13 mouse cellular contexts compared by ENCODE assay signal in genomic region chr17:74272683-74273205, GRCm38 (mm10). TPM values are rescaled to one million over a fixed set of nuclear protein-coding genes. Genes with fewer than 3 reads are reported as not detected.
DNase-seq lines count a peak whose midpoint lies in the region; ATAC-seq and TF ChIP-seq lines count a peak whose summit lies in the region.
"Had no signal": no experiment of that assay in that cellular context is flagged by ENCODE, and none has a peak within 500 bp of the region (broad histone marks: within the 10 kb centered on the region; RNA-seq: fewer than 3 reads in every experiment).

No protein-coding gene starts in this region.

- WGBS in heart, embryonic 10.5 days: 57% methylated on average over 16 of the region's 16 CpGs
- WGBS in lung, postnatal 0 days: 75% methylated on average over 16 of the region's 16 CpGs
- 67% methylated on average over 16 of the region's 16 CpGs for WGBS in liver, postnatal 0 days (ENCODE audit: insufficient replicate concordance)

- no peak overlapping the region for H3K4me2 ChIP-seq in lung, postnatal 0 days (replicated peaks; ENCODE audit: low read depth, low read length)
- H3K4me2 ChIP-seq in liver, postnatal 0 days (ENCODE audit: low read depth, low read length): peak overlapping the region; percentile 29; the same call in 1 of the 2 replicates
- H3K4me2 ChIP-seq: forebrain, embryonic 13.5 days; lung, embryonic 14.5 days had no signal

- peak overlapping the region; percentile 4; the same call in 1 of the 2 replicates for H3K27ac ChIP-seq in heart, embryonic 10.5 days
- no peak overlapping the region for H3K27ac ChIP-seq in lung, postnatal 0 days (ENCODE audit: low read length)
- peak overlapping the region; percentile 55 for H3K27ac ChIP-seq in liver, postnatal 0 days (ENCODE audit: low read depth)
- H3K27ac ChIP-seq: forebrain, embryonic 13.5 days had no signal

- no peak for DNase-seq in heart, embryonic 10.5 days (ENCODE audit: low spot score)
- no peak for DNase-seq in heart, postnatal 4 days
- DNase-seq in lung, postnatal 0 days (ENCODE audit: low spot score): no peak
- no peak for DNase-seq in lung, postnatal 25 days (ENCODE audit: low spot score)
- peak; percentile 16 for DNase-seq in ZHBTc4 (ENCODE audit: low read depth, low spot score)
- DNase-seq in liver, postnatal 0 days: no peak
- DNase-seq in gastrocnemius, postnatal 10 days: no peak
- no peak for DNase-seq in embryo, embryonic 11 days
- DNase-seq: kidney, adult 18-20 months; layer of hippocampus, postnatal 36 days; lung, embryonic 14.5 days had no signal

- H3K27me3 ChIP-seq in heart, embryonic 10.5 days (ENCODE audit: insufficient read depth, poor library complexity, severe bottlenecking): no peaks in the 10 kb centered on the region
- H3K27me3 ChIP-seq in lung, postnatal 0 days (replicated peaks; ENCODE audit: insufficient read depth, low read length): no peaks in the 10 kb centered on the region
- H3K27me3 ChIP-seq in liver, postnatal 0 days (ENCODE audit: insufficient read depth, low read length): no peaks in the 10 kb centered on the region
- H3K27me3 ChIP-seq: forebrain, embryonic 13.5 days had no signal

- H3K36me3 ChIP-seq in heart, embryonic 10.5 days: peaks cover 9% of the 10 kb centered on the region; the same call in 1 of the 2 replicates
- no peaks in the 10 kb centered on the region for H3K36me3 ChIP-seq in lung, postnatal 0 days (ENCODE audit: insufficient read depth, low read length)
- H3K36me3 ChIP-seq in liver, postnatal 0 days (replicated peaks; ENCODE audit: insufficient read depth, low read length): peaks cover 7% of the 10 kb centered on the region; the same call in 1 of the 2 replicates

- peaks cover 15% of the 10 kb centered on the region for H3K4me1 ChIP-seq in heart, embryonic 10.5 days
- no peaks in the 10 kb centered on the region for H3K4me1 ChIP-seq in lung, postnatal 0 days (ENCODE audit: insufficient read depth, low read depth, low read length)
- peaks cover 31% of the 10 kb centered on the region for H3K4me1 ChIP-seq in liver, postnatal 0 days (ENCODE audit: insufficient read depth)
- H3K4me1 ChIP-seq: forebrain, embryonic 13.5 days had no signal

- H3K9me3 ChIP-seq in heart, embryonic 10.5 days: no peaks in the 10 kb centered on the region
- no peaks in the 10 kb centered on the region for H3K9me3 ChIP-seq in lung, postnatal 0 days (ENCODE audit: low read length)
- H3K9me3 ChIP-seq in liver, postnatal 0 days (ENCODE audit: low read length): 0 out of 2 replicates have a peak, but pooled peaks cover 4% of the 10 kb centered on the region
- H3K9me3 ChIP-seq: forebrain, embryonic 13.5 days had no signal

- no peak overlapping the region for H3K9ac ChIP-seq in lung, postnatal 0 days (replicated peaks; ENCODE audit: low read depth)
- no peak overlapping the region for H3K9ac ChIP-seq in liver, postnatal 0 days (replicated peaks)
- H3K9ac ChIP-seq: forebrain, embryonic 13.5 days; lung, embryonic 14.5 days had no signal

- TF ChIP-seq CTCF in lung, postnatal 0 days (IDR thresholded peaks at IDR 0.05): no peak
- TF ChIP-seq CTCF in liver, postnatal 0 days (IDR thresholded peaks at IDR 0.05; ENCODE audit: low read depth): no peak

- ATAC-seq in lung, postnatal 0 days: 0 out of 2 replicates have a peak, but pooled peaks have one; percentile 23
- ATAC-seq in liver, postnatal 0 days: peak; percentile 24; the same call in 1 of the 2 replicates
- ATAC-seq: activated CD4-positive, CD25-positive, alpha-beta regulatory T cell, adult 4 months; forebrain, embryonic 13.5 days had no signal

- H3K4me3 ChIP-seq in heart, embryonic 10.5 days: no peak overlapping the region
- no peak overlapping the region for H3K4me3 ChIP-seq in lung, postnatal 0 days (ENCODE audit: low read depth, low read length)
- no peak overlapping the region for H3K4me3 ChIP-seq in liver, postnatal 0 days (ENCODE audit: low read depth, low read length)
- H3K4me3 ChIP-seq: forebrain, embryonic 13.5 days had no signal

- TF ChIP-seq EP300 in lung, postnatal 0 days (IDR thresholded peaks at IDR 0.05): no peak
- TF ChIP-seq EP300 in liver, postnatal 0 days (IDR thresholded peaks at IDR 0.05; ENCODE audit: low read depth): no peak

RNA-seq across cellular contexts. Expression of gene Memo1, which starts 22.6 kb away (rescaled TPM):
- polyA plus RNA-seq in heart, embryonic 10.5 days (2016; fragmentation: Nextera tagmentation; extraction: Ambion mirVana): 79.6 and 80.7 TPM in 2 replicates
- 10 to 100 TPM; 74.4 to 78.4 TPM for total RNA-seq in heart, postnatal 4 days (2021)
- polyA plus RNA-seq in lung, postnatal 0 days (2015; fragmentation: Nextera tagmentation; extraction: Ambion mirVana): 54.2 and 56.3 TPM in 2 replicates
- 66.5 and 67.9 TPM in 2 replicates for polyA plus RNA-seq in liver, postnatal 0 days (2015; fragmentation: Nextera tagmentation; extraction: Ambion mirVana)
- 10 to 100 TPM; 71.4 to 76.6 TPM for total RNA-seq in gastrocnemius, postnatal 10 days (2021)

RNA-seq across cellular contexts. Expression of gene Dpy30, which starts 51.0 kb away (rescaled TPM):
- polyA plus RNA-seq in heart, embryonic 10.5 days (2016; fragmentation: Nextera tagmentation; extraction: Ambion mirVana): 223 and 232 TPM in 2 replicates
- 10 to 100 TPM; 80.7 to 87.4 TPM for total RNA-seq in heart, postnatal 4 days (2021)
- 149 and 165 TPM in 2 replicates for polyA plus RNA-seq in lung, postnatal 0 days (2015; fragmentation: Nextera tagmentation; extraction: Ambion mirVana)
- 95.1 and 96.3 TPM in 2 replicates for polyA plus RNA-seq in liver, postnatal 0 days (2015; fragmentation: Nextera tagmentation; extraction: Ambion mirVana)
- 10 to 100 TPM; 80.3 to 85.5 TPM for total RNA-seq in gastrocnemius, postnatal 10 days (2021)
